Mouse (Mus musculus): Measurements from ENCODE around the gene Sptssa. TPM values are rescaled to one million over a fixed set of nuclear protein-coding genes. Genes with fewer than 3 reads are reported as not detected.

The Sptssa gene
- polyA plus RNA-seq, 1 experiment from 2014 or later: 234 TPM

- Histone ChIP-seq H3K27me3 (replicated peaks; ENCODE audit: control insufficient read depth, insufficient read depth, low read length) (no peaks in the 10 kb centered on the region), H3K4me2 (ENCODE audit: low read depth, low read length) (no peak overlapping the region), H3K4me3 (ENCODE audit: low read length) (no peak overlapping the region), H3K9ac (ENCODE audit: low read depth, low read length) (no peak overlapping the region), H3K27ac (ENCODE audit: low read length) (peak overlapping the region; percentile 63), H3K9me3 (ENCODE audit: control insufficient read depth, low read length) (no peaks in the 10 kb centered on the region), H3K36me3 (ENCODE audit: control insufficient read depth, insufficient read depth, low read length) (no peaks in the 10 kb centered on the region), H3K4me1 (ENCODE audit: control insufficient read depth, insufficient read depth, low read length) (no peaks in the 10 kb centered on the region; the same call in 1 of the 2 replicates)
- WGBS: 57% methylated on average over 9 of the region's 9 CpGs
- ATAC-seq: peak; percentile 65; the same call in 1 of the 2 replicates
These were observed 52.7 kb downstream of the Sptssa start for GRCm38 (mm10) chr12:54603542-54604167.

GRCm38 (mm10) chr12:54600482-54600881 lies 55.9 kb downstream of the Sptssa start:
- 89% methylated on average over 4 of the region's 4 CpGs for WGBS

GRCm38 (mm10) chr12:54598358-54598757 lies 58.0 kb downstream of the Sptssa start:
- no peaks in the 10 kb centered on the region for H3K27me3 ChIP-seq (replicated peaks; ENCODE audit: control insufficient read depth, insufficient read depth, low read length)
- no peak for ATAC-seq
- H3K9ac ChIP-seq (ENCODE audit: low read depth, low read length): no peak overlapping the region
- WGBS: 93% methylated on average over 3 of the region's 3 CpGs
- no peaks in the 10 kb centered on the region for H3K36me3 ChIP-seq (ENCODE audit: control insufficient read depth, insufficient read depth, low read length)
- H3K4me2 ChIP-seq (ENCODE audit: low read depth, low read length): no peak overlapping the region
- H3K4me3 ChIP-seq (ENCODE audit: low read length): no peak overlapping the region
- H3K9me3 ChIP-seq (ENCODE audit: control insufficient read depth, low read length): no peaks in the 10 kb centered on the region
- H3K27ac ChIP-seq (ENCODE audit: low read length): no peak overlapping the region
- no peaks in the 10 kb centered on the region for H3K4me1 ChIP-seq (ENCODE audit: control insufficient read depth, insufficient read depth, low read length)

More at GRCm38 (mm10) chr12:54600482-54600881, 55.9 kb downstream of the Sptssa start:
- H3K9me3 ChIP-seq (ENCODE audit: control insufficient read depth, low read length): no peaks in the 10 kb centered on the region
- no peak overlapping the region for H3K9ac ChIP-seq (ENCODE audit: low read depth, low read length)
- H3K27ac ChIP-seq (ENCODE audit: low read length): no peak overlapping the region
- no peaks in the 10 kb centered on the region for H3K4me1 ChIP-seq (ENCODE audit: control insufficient read depth, insufficient read depth, low read length)
- no peak for ATAC-seq
- H3K4me3 ChIP-seq (ENCODE audit: low read length): no peak overlapping the region
- no peaks in the 10 kb centered on the region for H3K36me3 ChIP-seq (ENCODE audit: control insufficient read depth, insufficient read depth, low read length)
- no peak overlapping the region for H3K4me2 ChIP-seq (ENCODE audit: low read depth, low read length)
- H3K27me3 ChIP-seq (replicated peaks; ENCODE audit: control insufficient read depth, insufficient read depth, low read length): no peaks in the 10 kb centered on the region

- Histone ChIP-seq H3K4me1 (ENCODE audit: control insufficient read depth, insufficient read depth, low read length) (no peaks in the 10 kb centered on the region), H3K4me3 (ENCODE audit: low read length) (no peak overlapping the region), H3K27ac (ENCODE audit: low read length) (no peak overlapping the region), H3K9me3 (ENCODE audit: control insufficient read depth, low read length) (no peaks in the 10 kb centered on the region), H3K4me2 (ENCODE audit: low read depth, low read length) (no peak overlapping the region), H3K36me3 (ENCODE audit: control insufficient read depth, insufficient read depth, low read length) (no peaks in the 10 kb centered on the region), H3K9ac (ENCODE audit: low read depth, low read length) (no peak overlapping the region), H3K27me3 (replicated peaks; ENCODE audit: control insufficient read depth, insufficient read depth, low read length) (no peaks in the 10 kb centered on the region)
- ATAC-seq: no peak
- WGBS: 89% methylated on average over 4 of the region's 4 CpGs
These were observed 59.7 kb downstream of the Sptssa start for GRCm38 (mm10) chr12:54596715-54597114.

MicroRNAs within 50 kb of the gene (microRNA counts, 519-probe panel; counts per million panel counts)
- 35.7 counts per million for microRNA mmu-miR-1892

Small RNAs within 50 kb of the gene (microRNA-seq; reads per million reads assigned to microRNA genes)
- not detected for gene Mir1892

Other genes with a start within 250 kb of the Sptssa start
- gene Eapp, start 39.3 kb upstream of the Sptssa start, polyA plus RNA-seq (2015; fragmentation: Nextera tagmentation; extraction: Ambion mirVana): 57.8 and 60.9 TPM in 2 replicates
- gene Snx6, start 139.1 kb upstream of the Sptssa start, polyA plus RNA-seq (2015; fragmentation: Nextera tagmentation; extraction: Ambion mirVana): 147 and 155 TPM in 2 replicates
- gene Cfl2, start 206.3 kb upstream of the Sptssa start, polyA plus RNA-seq (2015; fragmentation: Nextera tagmentation; extraction: Ambion mirVana): 157 and 161 TPM in 2 replicates